Mouse (Mus musculus) c-Kit-positive CD71-positive TER-119-positive erythroid progenitor cells, embryonic 14.5 days (primary cell): ENCODE data around the gene Tra2b.
"Not testable (repeated sequence)": the region's sequence is repeated elsewhere in the genome, so short reads cannot be mapped to it uniquely, and the experiment has no call there.

ENCODE experiments used
- DNase-seq: peaks from one replicate; pipeline ENCODE4 v3.0.0-alpha.2; 2013; ENCODE audit warnings: low spot score

The Tra2b gene

DNA sequence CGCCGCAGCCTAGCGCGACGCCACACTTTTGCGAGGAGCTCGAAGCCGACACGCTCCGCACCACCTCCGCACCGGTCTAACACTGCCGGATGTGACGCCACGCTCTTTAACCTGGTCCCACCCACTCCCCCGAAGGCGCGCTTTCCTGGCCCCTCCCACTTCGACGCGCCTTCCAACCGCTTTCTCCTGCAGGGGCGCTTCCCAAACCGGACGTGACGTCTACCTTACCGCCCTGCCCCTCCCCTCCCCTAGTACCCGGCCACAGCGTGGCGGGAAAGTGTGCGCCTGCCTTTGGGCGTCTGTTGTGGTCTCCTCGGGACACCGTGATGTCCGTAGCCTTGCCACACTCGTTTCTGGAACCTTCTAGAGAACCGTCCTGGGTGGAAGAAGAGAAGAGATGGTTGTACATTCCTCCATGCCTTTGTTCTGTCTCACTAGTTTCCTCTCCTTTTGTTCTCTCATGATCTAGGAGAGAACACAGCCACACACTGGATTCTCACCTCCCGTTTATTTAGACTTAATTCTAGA is at the start of gene Tra2b:
Gene Tra2b (minus strand): TSS at position 157 of the 528 bp plus-strand sequence.
- peak; percentile 98 for DNase-seq

GRCm38 (mm10) chr16:22310649-22311048 is 44.8 kb upstream of the Tra2b start:
- DNase-seq, result no peak

GRCm38 (mm10) chr16:22302606-22303005 is 36.8 kb upstream of the Tra2b start:
- peak; percentile 38 for DNase-seq

- no peak for DNase-seq
Observed at GRCm38 (mm10) chr16:22301378-22301777, 35.6 kb upstream of the Tra2b start.

GRCm38 (mm10) chr16:22296901-22297300 is 31.1 kb upstream of the Tra2b start:
- no peak for DNase-seq

- DNase-seq, result not testable (repeated sequence)
Observed at GRCm38 (mm10) chr16:22294812-22295211, 29.0 kb upstream of the Tra2b start.

DNA sequence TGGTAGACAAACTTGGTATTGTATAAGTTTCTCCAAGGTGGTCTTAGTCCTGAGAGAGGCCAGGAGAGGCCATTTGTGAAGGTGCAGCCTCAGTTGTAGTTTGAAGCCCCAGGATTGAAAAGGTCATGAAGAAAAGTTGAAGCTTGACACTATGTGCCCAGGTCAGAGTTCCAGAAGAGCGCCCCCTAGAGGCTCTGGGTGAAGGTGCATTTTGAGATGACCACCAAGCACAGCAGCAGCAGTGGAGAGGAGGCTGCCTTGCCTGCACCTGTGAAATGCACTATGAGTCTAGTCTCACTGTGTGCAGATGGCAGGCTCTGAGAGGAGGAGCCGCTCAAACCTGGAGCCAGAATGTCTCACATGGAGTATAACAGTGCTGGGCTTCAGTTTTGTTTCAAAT is 27.8 kb upstream of the Tra2b start:
- peak; percentile 15 for DNase-seq

DNA sequence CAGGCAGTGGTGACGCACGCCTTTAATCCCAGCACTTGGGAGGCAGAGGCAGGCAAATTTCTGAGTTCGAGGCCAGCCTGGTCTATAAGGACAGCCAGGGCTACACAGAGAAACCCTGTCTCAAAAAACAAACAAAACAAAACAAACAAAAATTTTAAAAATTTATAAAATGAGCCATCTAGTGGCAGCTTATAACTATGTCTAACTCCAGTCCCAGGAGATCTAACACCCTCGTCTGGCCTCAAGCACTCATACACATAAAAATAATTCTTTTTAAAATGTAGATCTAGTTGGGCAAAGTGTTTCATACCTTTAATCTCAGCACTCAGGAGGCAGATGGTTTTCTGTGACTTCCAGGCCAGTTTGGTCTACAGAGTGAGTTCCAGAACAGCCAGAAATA is 26.6 kb upstream of the Tra2b start:
- DNase-seq, result no peak

DNA sequence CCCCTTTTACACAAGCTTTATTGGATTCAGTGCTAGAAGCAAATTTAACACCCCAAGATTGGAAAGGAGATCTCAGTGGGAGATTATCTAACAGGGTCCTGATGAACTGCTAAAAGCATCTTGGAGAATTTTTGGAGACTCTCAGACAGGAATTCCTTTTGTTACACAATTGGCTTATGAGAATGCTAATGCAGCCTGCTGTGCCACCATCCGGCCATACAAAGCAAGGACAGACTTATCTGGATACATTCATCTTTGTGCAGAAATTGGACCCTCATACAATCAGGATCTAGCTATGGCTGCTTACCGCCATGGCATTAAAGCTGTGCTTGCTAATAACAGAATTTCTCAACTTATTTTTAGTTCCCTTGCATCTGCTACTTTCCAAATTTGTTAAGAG is 23.8 kb upstream of the Tra2b start:
- DNase-seq, result no peak

DNA sequence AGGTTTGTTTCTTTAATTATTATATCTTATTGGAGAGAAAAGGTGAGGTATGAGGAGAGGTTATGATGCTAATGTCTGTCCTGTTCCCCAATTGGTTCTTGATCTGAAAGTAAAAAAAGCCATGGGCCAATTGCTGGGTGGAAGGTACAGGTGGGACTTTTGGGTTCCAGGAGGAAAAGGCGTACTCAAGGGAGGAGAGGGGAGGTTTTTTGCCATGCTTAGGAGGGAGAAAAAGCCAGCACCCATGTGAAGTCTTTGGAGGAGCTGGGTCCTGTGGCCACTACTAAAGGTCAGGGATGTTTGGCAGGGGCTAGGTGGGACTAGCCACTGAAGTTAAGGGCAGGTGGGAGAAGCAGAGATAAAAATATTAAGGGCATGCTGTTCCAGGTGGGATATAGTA is 21.2 kb upstream of the Tra2b start:
- no peak for DNase-seq

GRCm38 (mm10) chr16:22276536-22276935 is 10.7 kb upstream of the Tra2b start:
- no peak for DNase-seq

DNA sequence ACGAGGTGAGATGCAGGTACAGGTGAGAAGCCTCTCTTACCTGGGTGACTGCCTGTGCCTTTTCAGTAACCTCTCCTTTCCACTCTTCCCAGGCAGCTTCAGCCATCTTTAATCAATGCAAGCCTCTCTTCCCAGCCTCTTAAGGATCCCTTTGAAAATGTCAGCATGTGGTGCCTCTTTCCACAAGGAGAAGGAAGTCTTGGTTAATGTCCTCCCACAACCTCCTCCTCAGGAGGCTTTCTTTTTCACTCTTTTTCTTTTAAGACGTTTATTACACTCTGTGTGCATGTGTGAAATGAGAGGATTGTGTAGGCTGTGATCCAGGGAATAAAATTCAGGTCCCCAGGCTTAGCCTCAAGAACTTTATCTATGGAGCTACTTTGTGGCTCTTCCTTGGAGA is 9.3 kb upstream of the Tra2b start:
- no peak for DNase-seq

GRCm38 (mm10) chr16:22270491-22270890 is 4.7 kb upstream of the Tra2b start:
- no peak for DNase-seq

DNA sequence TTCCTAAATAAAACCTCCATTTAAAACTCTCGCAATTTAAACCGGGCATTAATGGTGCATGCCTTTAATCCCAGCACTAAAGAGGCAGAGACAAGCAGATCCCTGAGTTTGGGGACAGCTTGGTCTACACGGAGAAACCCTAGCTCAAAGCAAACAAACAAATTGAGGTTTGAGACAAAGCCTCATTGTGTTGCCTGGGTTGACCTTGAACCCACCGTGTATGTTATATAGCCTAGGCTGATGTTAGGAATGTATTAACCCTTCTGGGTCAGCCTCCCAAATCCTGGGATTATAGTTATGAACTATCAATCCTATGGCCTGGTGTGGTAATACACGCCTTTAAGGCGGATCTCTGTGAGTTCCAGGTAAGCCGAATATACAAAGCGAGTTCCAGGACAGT is 579 bp upstream of the Tra2b start:
- no peak for DNase-seq

DNA sequence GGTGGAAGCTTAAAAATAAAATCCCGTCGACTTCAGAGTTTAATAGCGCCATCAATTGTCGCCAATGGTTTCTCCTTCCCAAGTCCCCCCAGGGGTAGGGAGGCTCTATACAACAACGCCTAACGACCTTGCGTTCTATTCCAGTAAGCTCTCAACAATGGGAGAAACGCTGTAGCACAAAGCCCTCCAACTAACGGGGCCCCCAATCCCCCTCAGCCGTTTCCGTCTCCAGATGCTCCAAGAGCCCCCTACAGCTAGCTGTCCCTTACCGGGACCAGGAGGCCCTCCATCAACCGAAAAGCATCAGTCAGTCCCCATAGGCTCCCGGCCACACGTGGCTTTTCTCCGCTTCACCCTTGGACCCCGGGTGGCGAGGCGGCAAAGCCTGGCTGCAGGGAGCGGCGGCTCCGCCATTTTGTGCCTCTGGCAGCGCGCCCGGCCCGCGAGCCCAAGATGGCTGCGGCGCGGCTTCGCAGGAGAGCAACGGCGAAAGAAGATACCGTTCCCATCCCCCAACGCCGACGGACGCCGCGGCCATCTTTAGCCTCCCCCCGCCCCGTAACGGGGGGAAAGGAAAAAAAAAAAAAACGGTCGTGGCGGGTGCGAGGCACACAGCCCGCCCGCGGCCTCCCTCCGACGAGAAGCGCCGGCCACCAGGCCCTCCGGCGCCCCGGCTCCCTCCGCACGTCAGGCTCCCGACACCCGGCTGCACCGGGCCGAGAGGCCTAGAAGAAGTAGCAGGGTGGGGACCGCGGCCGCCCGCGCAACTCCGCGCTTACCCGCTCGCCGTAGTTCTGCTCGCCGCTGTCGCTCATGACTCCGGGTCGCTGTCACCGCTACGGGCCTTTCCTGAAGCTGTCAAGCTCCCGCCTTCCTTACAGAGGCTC is 600 bp downstream of the Tra2b start:
- DNase-seq, result peak; percentile 63

DNA sequence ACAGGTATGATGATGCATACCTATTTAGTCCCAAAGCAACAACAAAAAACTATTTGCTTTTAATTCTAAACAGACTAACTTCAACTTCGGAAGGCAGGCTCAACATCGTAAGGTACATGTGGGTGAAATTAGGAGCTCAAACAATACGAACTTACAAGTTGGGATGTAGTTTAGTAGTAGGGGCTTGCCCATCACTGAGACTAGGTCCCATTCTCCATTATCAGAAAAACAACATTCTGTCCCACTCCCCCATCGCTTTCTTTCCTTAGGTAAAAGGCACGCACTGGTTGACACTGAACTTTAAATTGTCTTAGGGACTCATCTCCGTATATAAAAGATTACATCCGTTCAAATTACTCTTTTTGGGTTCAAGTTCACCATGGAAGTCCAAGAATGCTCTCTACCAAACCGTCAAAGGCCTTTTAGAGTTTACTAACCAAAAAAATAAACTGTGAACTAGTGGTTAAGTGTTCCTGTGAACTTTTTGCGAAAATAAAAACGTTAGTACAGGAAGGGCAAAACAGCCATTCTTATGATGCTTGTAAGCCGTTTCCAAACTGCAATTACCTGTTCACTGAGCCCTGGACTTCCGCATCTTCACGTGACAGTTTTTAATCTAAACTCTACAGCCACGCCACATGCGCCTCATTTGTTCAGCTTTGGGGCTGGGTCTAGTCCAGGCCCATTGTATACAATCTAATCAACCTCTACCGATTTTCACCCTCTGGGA is 1.4 kb downstream of the Tra2b start:
- DNase-seq, result no peak

GRCm38 (mm10) chr16:22263124-22263523 is 2.7 kb downstream of the Tra2b start:
- DNase-seq, result no peak

DNA sequence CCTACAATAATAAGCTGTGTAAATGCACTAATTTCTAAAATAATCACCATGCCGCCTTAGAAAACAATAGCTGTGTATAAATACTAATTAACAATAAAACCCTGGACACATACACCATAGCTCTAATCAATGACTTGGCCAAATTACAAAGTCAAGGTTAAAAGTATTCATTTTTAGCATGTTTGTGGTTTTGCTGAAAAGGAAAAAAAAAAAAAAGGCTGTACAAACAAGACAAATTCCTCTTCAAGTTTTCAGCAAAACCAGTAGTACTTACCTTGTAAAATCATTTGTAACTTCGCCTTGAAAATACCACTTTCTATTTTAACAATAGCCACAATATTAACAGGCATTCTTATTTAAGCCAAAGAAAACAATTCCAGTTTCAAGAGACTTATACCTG is 4.2 kb downstream of the Tra2b start:
- no peak for DNase-seq

DNA sequence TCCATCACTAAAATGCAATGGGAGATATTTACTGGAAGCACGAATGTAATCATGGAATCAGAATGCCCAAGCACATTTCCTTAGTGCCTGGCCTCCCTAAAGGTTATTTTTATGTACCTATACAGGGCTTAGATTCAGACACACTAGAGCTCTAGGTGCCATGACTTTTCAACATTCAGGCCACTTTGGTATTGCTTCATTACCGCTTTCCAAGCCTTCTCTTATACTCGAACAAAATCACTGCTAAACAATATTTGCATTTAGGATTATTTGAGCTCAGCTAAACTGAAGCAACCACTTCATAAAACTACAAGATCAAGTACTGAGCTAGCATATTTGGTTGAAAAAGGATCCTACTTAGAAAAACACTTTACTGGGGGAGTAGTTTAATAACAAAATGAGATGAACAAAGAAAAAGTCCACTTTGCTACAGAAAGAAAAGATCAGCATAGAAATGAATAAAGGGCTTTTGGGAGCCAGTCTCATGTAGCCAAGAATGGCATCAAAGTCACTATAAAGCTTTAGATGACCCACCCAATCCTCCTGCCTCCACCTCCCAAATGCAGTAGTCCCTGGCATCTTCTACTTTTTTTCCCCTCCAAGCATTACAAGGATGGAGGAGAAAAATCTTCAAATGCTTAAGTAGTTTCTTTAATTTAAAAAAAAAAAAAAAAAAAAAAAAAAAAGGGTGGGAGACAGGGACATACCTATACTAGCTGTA is 5.2 kb downstream of the Tra2b start:
- DNase-seq, result no peak

DNA sequence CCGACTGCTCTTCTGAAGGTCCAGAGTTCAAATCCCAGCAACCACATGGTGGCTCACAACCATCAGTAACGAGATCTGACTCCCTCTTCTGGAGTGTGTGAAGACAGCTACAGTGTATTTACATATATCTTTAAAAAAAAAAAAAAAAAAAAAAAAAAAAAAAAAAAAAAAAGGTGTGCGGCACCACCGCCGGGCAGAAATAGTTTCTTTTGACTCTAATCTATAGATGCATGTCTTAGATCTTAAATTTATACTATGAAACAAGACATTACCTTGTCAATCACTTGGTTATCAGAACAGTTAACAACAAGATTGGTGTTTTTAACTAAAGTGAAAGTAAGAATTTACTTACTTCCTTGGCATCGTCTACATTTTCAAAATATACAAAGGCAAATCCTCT is 13.6 kb downstream of the Tra2b start:
- not testable (repeated sequence) for DNase-seq

DNA sequence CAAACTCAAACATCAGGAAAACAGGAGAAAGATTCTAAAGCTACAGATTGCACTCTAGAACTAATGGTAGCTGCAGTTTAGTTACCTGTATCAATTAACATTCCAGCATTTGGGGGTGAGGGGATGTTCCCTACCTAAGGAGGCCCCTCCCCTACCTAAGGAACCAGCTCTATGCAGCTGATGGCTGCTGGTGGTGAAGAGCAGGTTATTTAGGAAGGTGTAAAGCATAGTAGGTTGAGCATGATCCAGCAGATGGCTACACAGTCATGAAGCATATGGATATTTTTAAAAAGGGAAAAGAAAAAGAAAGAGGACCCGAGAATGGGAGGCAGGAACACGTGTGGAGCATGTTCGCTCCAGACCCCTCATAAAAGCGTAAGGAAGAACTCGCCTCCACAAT is 15.5 kb downstream of the Tra2b start:
- DNase-seq, result no peak

DNA sequence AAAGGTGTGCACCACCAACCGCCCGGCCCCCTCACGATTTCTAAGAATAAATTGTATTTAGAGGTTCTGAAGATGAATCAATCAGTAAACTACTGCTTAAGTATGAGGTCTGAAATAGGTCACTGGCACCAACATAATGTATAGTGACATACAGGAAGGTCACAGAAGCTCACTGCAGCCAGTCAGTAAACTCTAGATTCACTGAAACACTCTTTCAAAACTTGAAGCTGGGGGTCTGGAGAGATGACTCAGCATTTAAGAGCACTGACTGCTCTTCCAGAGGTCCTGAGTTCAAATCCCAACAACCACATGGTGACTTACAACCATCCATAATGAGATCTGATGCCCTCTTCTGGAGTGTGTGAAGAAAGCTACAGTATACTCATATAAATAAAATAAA is 16.1 kb downstream of the Tra2b start:
- no peak for DNase-seq
